Comparison of ENCODE assay signal across 8 mouse cellular contexts in the genomic region with DNA sequence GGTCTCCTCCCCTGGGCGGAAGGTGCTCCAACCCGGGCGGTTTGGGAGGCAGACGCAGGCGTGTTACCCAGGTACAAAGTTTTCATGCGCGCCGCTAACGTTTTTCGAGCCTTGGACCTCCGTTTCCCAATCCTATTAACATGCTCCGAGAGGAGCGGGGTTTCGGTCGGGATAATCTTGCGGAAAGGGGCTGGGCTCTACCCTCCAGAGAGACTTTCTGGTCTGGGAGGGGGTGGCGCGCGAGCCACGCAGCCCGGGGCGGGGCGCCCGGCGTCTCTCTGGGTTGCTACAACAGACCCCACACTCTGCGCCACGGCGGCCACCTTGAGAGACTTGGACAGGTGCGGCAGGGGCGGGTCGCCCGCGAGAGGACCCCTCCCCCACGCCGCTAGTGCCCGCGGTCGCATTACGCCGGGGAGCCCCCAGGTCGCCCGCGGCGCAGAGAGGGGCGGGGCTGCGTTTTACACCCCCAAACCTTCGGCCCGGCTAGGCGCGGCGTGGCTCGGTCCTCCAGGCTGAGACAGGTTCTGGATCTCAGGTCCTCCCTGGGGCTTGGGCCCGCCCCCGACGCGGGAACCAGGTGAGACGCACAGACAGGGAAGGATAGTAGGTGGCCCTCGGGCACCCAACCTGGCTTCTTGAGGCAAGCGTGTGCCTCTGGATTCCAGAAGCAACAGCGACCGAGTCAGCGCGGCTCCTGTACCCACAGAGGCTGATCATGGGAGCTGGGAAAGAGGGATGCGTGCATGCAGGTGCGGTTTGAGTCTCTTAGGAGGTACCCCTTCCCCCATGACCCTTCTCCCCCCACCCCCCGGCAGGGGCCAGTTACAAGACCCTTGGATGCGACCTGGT. TPM values are rescaled to one million over a fixed set of nuclear protein-coding genes. Genes with fewer than 3 reads are reported as not detected.
DNase-seq lines count a peak whose midpoint lies in the region; ATAC-seq and TF ChIP-seq lines count a peak whose summit lies in the region.

No protein-coding gene starts in this region.

- peak overlapping the region; percentile 63 for H3K9ac ChIP-seq in kidney, postnatal 0 days (ENCODE audit: low read depth, low read length)

- ATAC-seq in kidney, postnatal 0 days (replicated peaks; ENCODE audit: low FRiP score, low read depth), result peak; percentile 71

- H3K27me3 ChIP-seq in E14TG2a.4 (ENCODE audit: insufficient read depth, low read length), result peaks cover 84% of the 10 kb centered on the region
- H3K27me3 ChIP-seq in forebrain, embryonic 10.5 days (ENCODE audit: poor library complexity, severe bottlenecking), result peaks cover 89% of the 10 kb centered on the region
- peaks cover 23% of the 10 kb centered on the region for H3K27me3 ChIP-seq in kidney, postnatal 0 days (ENCODE audit: insufficient read depth, low read length)

- H3K27ac ChIP-seq in forebrain, embryonic 10.5 days, result 0 out of 2 replicates have a peak overlapping the region, but pooled peaks have one; percentile 40
- H3K27ac ChIP-seq in kidney, postnatal 0 days, result peak overlapping the region; percentile 79

- no peaks in the 10 kb centered on the region for H3K36me3 ChIP-seq in E14TG2a.4 (ENCODE audit: insufficient read depth, low read length)
- H3K36me3 ChIP-seq in forebrain, embryonic 10.5 days (replicated peaks), result no peaks in the 10 kb centered on the region
- no peaks in the 10 kb centered on the region for H3K36me3 ChIP-seq in kidney, postnatal 0 days (ENCODE audit: insufficient read depth, low read length)

- no peak for TF ChIP-seq CTCF in E14TG2a.4 (conservative IDR thresholded peaks at IDR 0.05; ENCODE audit: low read length)
- TF ChIP-seq CTCF in kidney, postnatal 0 days (IDR thresholded peaks at IDR 0.05; ENCODE audit: low read depth), result no peak

- peaks cover 41% of the 10 kb centered on the region for H3K4me1 ChIP-seq in E14TG2a.4 (replicated peaks; ENCODE audit: low read depth, low read length)
- H3K4me1 ChIP-seq in forebrain, embryonic 10.5 days, result peaks cover 21% of the 10 kb centered on the region
- 0 out of 2 replicates have a peak, but pooled peaks cover 3% of the 10 kb centered on the region for H3K4me1 ChIP-seq in kidney, postnatal 0 days (replicated peaks; ENCODE audit: insufficient read depth, low read length)

- DNase-seq in cerebellum, postnatal 10 days, result peak; percentile 25 to 43
- no peak for DNase-seq in cerebellum, adult 8-10 months
- DNase-seq in forebrain, embryonic 10.5 days (ENCODE audit: extremely low spot score, low spot score), result peak; percentile 22
- peak; percentile 33 for DNase-seq in kidney, postnatal 0 days (ENCODE audit: low spot score)
- DNase-seq in lung, postnatal 36 days, result peak; percentile 41
- DNase-seq in testis, postnatal 14 days (ENCODE audit: low spot score), result peak; percentile 63
- DNase-seq in cerebellum, adult 11-12 months, result no peak

- peak overlapping the region; percentile 83 for H3K4me2 ChIP-seq in kidney, postnatal 0 days (ENCODE audit: low read length)

- WGBS in forebrain, embryonic 10.5 days, result under 1% methylated on average over 67 of the region's 67 CpGs
- under 1% methylated on average over 66 of the region's 67 CpGs for WGBS in kidney, postnatal 0 days

- H3K4me3 ChIP-seq in E14TG2a.4 (replicated peaks; ENCODE audit: low read length), result peak overlapping the region; percentile 86
- H3K4me3 ChIP-seq in forebrain, embryonic 10.5 days, result peak overlapping the region; percentile 67
- peak overlapping the region; percentile 48 for H3K4me3 ChIP-seq in kidney, postnatal 0 days (replicated peaks; ENCODE audit: low read depth, low read length)

- H3K9me3 ChIP-seq in E14TG2a.4 (ENCODE audit: low read length), result no peaks in the 10 kb centered on the region
- no peaks in the 10 kb centered on the region for H3K9me3 ChIP-seq in forebrain, embryonic 10.5 days
- no peaks in the 10 kb centered on the region for H3K9me3 ChIP-seq in kidney, postnatal 0 days (replicated peaks; ENCODE audit: low read length)

RNA-seq across cellular contexts. Expression of gene Shank2, which starts 23.7 kb away (rescaled TPM):
- polyA plus RNA-seq in forebrain, embryonic 10.5 days (2016; fragmentation: Nextera tagmentation; extraction: Ambion mirVana), result 0.67 and 0.86 TPM in 2 replicates
- polyA plus RNA-seq in kidney, postnatal 0 days (2015; fragmentation: Nextera tagmentation; extraction: Ambion mirVana), result 2.6 and 3.0 TPM in 2 replicates

Comparison
In these comparisons a context has a peak if more than half of its experiments do, and no peak if none do; other contexts are left out.
1. DNase-seq: peak in cerebellum, postnatal 10 days (2 of 2), forebrain, embryonic 10.5 days (single experiment), kidney, postnatal 0 days (single experiment), lung, postnatal 36 days (single experiment) and testis, postnatal 14 days (single experiment); none in cerebellum, adult 8-10 months (single experiment) and cerebellum, adult 11-12 months (single experiment).
2. Peak in every context shown above with its lines, with median percentiles within 50 percentile points of each other: H3K4me3 ChIP-seq.